Mouse (Mus musculus): Measurements from ENCODE around the gene Olfr609. TPM values are rescaled to one million over a fixed set of nuclear protein-coding genes. Genes with fewer than 3 reads are reported as not detected.

The Olfr609 gene
- not detected for polyA plus RNA-seq (2014; fragmentation: Illumina TruSeq; extraction: RNeasy Lipid Tissue Mini Kit (QIAGEN cat#74804); ENCODE audit: low read depth, low replicate concordance)

DNA sequence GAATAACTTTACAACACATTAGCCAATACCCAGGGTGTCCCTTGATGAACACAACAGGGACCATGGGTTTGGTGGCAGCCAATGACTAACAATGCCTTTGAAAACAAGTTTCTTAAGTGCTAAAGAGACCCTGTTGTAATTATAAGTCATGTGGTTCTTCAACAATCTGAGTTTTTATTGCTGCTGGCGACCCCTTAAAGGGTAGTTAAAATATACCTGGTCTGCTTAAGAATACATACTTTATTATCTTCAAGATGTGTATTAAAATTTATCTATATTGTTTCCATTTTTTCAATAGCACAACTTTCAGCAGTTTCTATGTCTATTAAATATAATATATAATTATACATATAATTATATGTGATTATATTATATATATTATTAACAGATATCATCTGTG, at the start of gene Olfr609:
Gene Olfr609, minus strand, starts transcription at position 101 of the 400 bp plus-strand sequence.

DNA sequence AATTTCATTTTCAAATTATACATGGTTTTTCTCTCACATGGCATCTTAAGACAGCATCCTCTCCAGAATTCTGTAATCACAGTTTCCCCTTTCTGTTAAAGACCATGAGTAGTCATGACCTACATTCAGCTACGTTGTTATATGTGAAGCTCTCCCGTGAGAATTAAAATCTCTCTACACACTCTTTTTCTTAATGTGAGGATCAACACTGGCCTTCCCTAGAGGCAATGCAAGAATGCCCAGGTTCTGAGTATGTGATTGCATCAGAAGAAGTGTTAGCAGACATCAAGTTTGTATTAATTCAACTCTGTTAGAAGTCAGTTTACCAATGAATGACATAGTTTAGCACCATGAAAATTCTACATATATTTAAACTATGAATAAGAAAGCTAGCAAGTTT, 44.8 kb upstream of the Olfr609 start, which contains the start of gene Olfr612:
Gene Olfr612, minus strand, starts transcription at position 101 of the 400 bp plus-strand sequence.

DNA sequence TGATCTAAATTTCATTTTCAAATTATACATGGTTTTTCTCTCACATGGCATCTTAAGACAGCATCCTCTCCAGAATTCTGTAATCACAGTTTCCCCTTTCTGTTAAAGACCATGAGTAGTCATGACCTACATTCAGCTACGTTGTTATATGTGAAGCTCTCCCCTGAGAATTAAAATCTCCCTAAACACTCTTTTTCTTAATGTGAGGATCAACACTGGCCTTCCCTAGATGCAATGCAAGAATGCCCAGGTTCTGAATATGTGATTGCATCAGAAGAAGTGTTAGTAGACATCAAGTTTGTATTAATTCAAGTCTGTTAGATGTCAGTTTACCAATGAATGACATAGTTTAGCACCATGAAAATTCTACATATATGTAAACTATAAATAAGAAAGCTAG, 22.9 kb upstream of the Olfr609 start, which contains the start of gene Olfr611:
Gene Olfr611, minus strand, starts transcription at position 101 of the 400 bp plus-strand sequence.

GRCm38 (mm10) chr7:103512022-103512421, 14.2 kb upstream of the Olfr609 start, which contains the start of gene Olfr610:
Olfr610 (minus strand) TSS chr7:103512122.

GRCm38 (mm10) chr7:103469577-103469976, 28.3 kb downstream of the Olfr609 start, which contains the start of gene Olfr608:
Olfr608 (plus strand) TSS chr7:103469877.

GRCm38 (mm10) chr7:103448746-103449145, 49.1 kb downstream of the Olfr609 start, which contains the start of gene Olfr606:
Olfr606 (plus strand) TSS chr7:103449046.

DNA sequence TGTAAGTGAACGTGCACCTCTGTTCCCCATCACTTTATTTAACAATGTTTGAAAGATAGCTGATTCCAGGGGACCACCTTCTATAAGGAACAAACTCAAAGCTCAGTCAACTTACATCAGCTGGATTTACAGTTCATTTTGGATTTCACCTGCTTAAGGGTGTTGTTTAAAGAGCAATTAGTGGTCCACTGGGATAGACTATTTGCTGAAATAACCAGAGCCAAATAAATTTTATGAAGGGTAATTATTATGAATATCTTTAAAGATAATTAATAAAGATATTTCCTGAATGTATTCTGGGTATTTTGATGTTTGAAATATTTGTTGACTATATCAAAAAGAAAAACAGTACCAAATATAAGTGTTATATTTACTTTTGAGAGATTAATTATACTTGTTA, 52.5 kb downstream of the Olfr609 start, which contains the start of gene Olfr605:
Gene Olfr605, minus strand, starts transcription at position 101 of the 400 bp plus-strand sequence.

Other genes starting within 250 kb of the Olfr609 start
- not detected for gene Usp17ld, start 245.6 kb downstream of the Olfr609 start, polyA plus RNA-seq (2014; fragmentation: Illumina TruSeq; extraction: RNeasy Lipid Tissue Mini Kit (QIAGEN cat#74804); ENCODE audit: low read depth, low replicate concordance)
- not detected for gene Olfr596, start 192.4 kb downstream of the Olfr609 start, polyA plus RNA-seq (2014; fragmentation: Illumina TruSeq; extraction: RNeasy Lipid Tissue Mini Kit (QIAGEN cat#74804); ENCODE audit: low read depth, low replicate concordance)
- not detected for gene Olfr597, start 181.7 kb downstream of the Olfr609 start, polyA plus RNA-seq (2014; fragmentation: Illumina TruSeq; extraction: RNeasy Lipid Tissue Mini Kit (QIAGEN cat#74804); ENCODE audit: low read depth, low replicate concordance)
- not detected for gene Olfr598, start 174.5 kb downstream of the Olfr609 start, polyA plus RNA-seq (2014; fragmentation: Illumina TruSeq; extraction: RNeasy Lipid Tissue Mini Kit (QIAGEN cat#74804); ENCODE audit: low read depth, low replicate concordance)
- gene Olfr599, start 162.1 kb downstream of the Olfr609 start, polyA plus RNA-seq (2014; fragmentation: Illumina TruSeq; extraction: RNeasy Lipid Tissue Mini Kit (QIAGEN cat#74804); ENCODE audit: low read depth, low replicate concordance): not detected
- gene Olfr600, start 148.4 kb downstream of the Olfr609 start, polyA plus RNA-seq (2014; fragmentation: Illumina TruSeq; extraction: RNeasy Lipid Tissue Mini Kit (QIAGEN cat#74804); ENCODE audit: low read depth, low replicate concordance): not detected
- gene Olfr601, start 135.4 kb downstream of the Olfr609 start, polyA plus RNA-seq (2014; fragmentation: Illumina TruSeq; extraction: RNeasy Lipid Tissue Mini Kit (QIAGEN cat#74804); ENCODE audit: low read depth, low replicate concordance): not detected
- not detected for gene Olfr603, start 111.9 kb downstream of the Olfr609 start, polyA plus RNA-seq (2014; fragmentation: Illumina TruSeq; extraction: RNeasy Lipid Tissue Mini Kit (QIAGEN cat#74804); ENCODE audit: low read depth, low replicate concordance)
- gene Usp17lc, start 83.0 kb downstream of the Olfr609 start, polyA plus RNA-seq (2014; fragmentation: Illumina TruSeq; extraction: RNeasy Lipid Tissue Mini Kit (QIAGEN cat#74804); ENCODE audit: low read depth, low replicate concordance): not detected
- gene Olfr605, start 52.6 kb downstream of the Olfr609 start, polyA plus RNA-seq (2014; fragmentation: Illumina TruSeq; extraction: RNeasy Lipid Tissue Mini Kit (QIAGEN cat#74804); ENCODE audit: low read depth, low replicate concordance): not detected
- gene Olfr606, start 49.0 kb downstream of the Olfr609 start, polyA plus RNA-seq (2014; fragmentation: Illumina TruSeq; extraction: RNeasy Lipid Tissue Mini Kit (QIAGEN cat#74804); ENCODE audit: low read depth, low replicate concordance): not detected
- gene Olfr607, start 33.9 kb downstream of the Olfr609 start, polyA plus RNA-seq (2014; fragmentation: Illumina TruSeq; extraction: RNeasy Lipid Tissue Mini Kit (QIAGEN cat#74804); ENCODE audit: low read depth, low replicate concordance): not detected
- not detected for gene Olfr608, start 28.2 kb downstream of the Olfr609 start, polyA plus RNA-seq (2014; fragmentation: Illumina TruSeq; extraction: RNeasy Lipid Tissue Mini Kit (QIAGEN cat#74804); ENCODE audit: low read depth, low replicate concordance)
- not detected for gene Olfr610, start 14.1 kb upstream of the Olfr609 start, polyA plus RNA-seq (2014; fragmentation: Illumina TruSeq; extraction: RNeasy Lipid Tissue Mini Kit (QIAGEN cat#74804); ENCODE audit: low read depth, low replicate concordance)
- gene Olfr611, start 22.8 kb upstream of the Olfr609 start, polyA plus RNA-seq (2014; fragmentation: Illumina TruSeq; extraction: RNeasy Lipid Tissue Mini Kit (QIAGEN cat#74804); ENCODE audit: low read depth, low replicate concordance): not detected
- gene Olfr612, start 44.7 kb upstream of the Olfr609 start, polyA plus RNA-seq (2014; fragmentation: Illumina TruSeq; extraction: RNeasy Lipid Tissue Mini Kit (QIAGEN cat#74804); ENCODE audit: low read depth, low replicate concordance): not detected
- not detected for gene Olfr613, start 50.0 kb upstream of the Olfr609 start, polyA plus RNA-seq (2014; fragmentation: Illumina TruSeq; extraction: RNeasy Lipid Tissue Mini Kit (QIAGEN cat#74804); ENCODE audit: low read depth, low replicate concordance)
- not detected for gene Olfr615, start 58.0 kb upstream of the Olfr609 start, polyA plus RNA-seq (2014; fragmentation: Illumina TruSeq; extraction: RNeasy Lipid Tissue Mini Kit (QIAGEN cat#74804); ENCODE audit: low read depth, low replicate concordance)
- gene Olfr616, start 71.1 kb upstream of the Olfr609 start, polyA plus RNA-seq (2014; fragmentation: Illumina TruSeq; extraction: RNeasy Lipid Tissue Mini Kit (QIAGEN cat#74804); ENCODE audit: low read depth, low replicate concordance): not detected
- not detected for gene Olfr617, start 75.0 kb upstream of the Olfr609 start, polyA plus RNA-seq (2014; fragmentation: Illumina TruSeq; extraction: RNeasy Lipid Tissue Mini Kit (QIAGEN cat#74804); ENCODE audit: low read depth, low replicate concordance)
- gene Olfr618, start 92.0 kb upstream of the Olfr609 start, polyA plus RNA-seq (2014; fragmentation: Illumina TruSeq; extraction: RNeasy Lipid Tissue Mini Kit (QIAGEN cat#74804); ENCODE audit: low read depth, low replicate concordance): not detected
- not detected for gene Olfr619, start 102.5 kb upstream of the Olfr609 start, polyA plus RNA-seq (2014; fragmentation: Illumina TruSeq; extraction: RNeasy Lipid Tissue Mini Kit (QIAGEN cat#74804); ENCODE audit: low read depth, low replicate concordance)
- not detected for gene Olfr620, start 114.5 kb upstream of the Olfr609 start, polyA plus RNA-seq (2014; fragmentation: Illumina TruSeq; extraction: RNeasy Lipid Tissue Mini Kit (QIAGEN cat#74804); ENCODE audit: low read depth, low replicate concordance)
- gene Olfr622, start 144.6 kb upstream of the Olfr609 start, polyA plus RNA-seq (2014; fragmentation: Illumina TruSeq; extraction: RNeasy Lipid Tissue Mini Kit (QIAGEN cat#74804); ENCODE audit: low read depth, low replicate concordance): not detected
- gene Olfr623, start 165.6 kb upstream of the Olfr609 start, polyA plus RNA-seq (2014; fragmentation: Illumina TruSeq; extraction: RNeasy Lipid Tissue Mini Kit (QIAGEN cat#74804); ENCODE audit: low read depth, low replicate concordance): not detected
- gene Olfr624, start 173.1 kb upstream of the Olfr609 start, polyA plus RNA-seq (2014; fragmentation: Illumina TruSeq; extraction: RNeasy Lipid Tissue Mini Kit (QIAGEN cat#74804); ENCODE audit: low read depth, low replicate concordance): not detected
- not detected for gene Olfr625-ps1, start 184.7 kb upstream of the Olfr609 start, polyA plus RNA-seq (2014; fragmentation: Illumina TruSeq; extraction: RNeasy Lipid Tissue Mini Kit (QIAGEN cat#74804); ENCODE audit: low read depth, low replicate concordance)
- gene Olfr243, start 216.6 kb upstream of the Olfr609 start, polyA plus RNA-seq (2014; fragmentation: Illumina TruSeq; extraction: RNeasy Lipid Tissue Mini Kit (QIAGEN cat#74804); ENCODE audit: low read depth, low replicate concordance): not detected
- gene Olfr628, start 232.3 kb upstream of the Olfr609 start, polyA plus RNA-seq (2014; fragmentation: Illumina TruSeq; extraction: RNeasy Lipid Tissue Mini Kit (QIAGEN cat#74804); ENCODE audit: low read depth, low replicate concordance): not detected
- gene Olfr629, start 246.9 kb upstream of the Olfr609 start, polyA plus RNA-seq (2014; fragmentation: Illumina TruSeq; extraction: RNeasy Lipid Tissue Mini Kit (QIAGEN cat#74804); ENCODE audit: low read depth, low replicate concordance): not detected